Mouse (Mus musculus) bone marrow macrophage, adult 2 months (primary cell): ENCODE measurements around the gene Foxa1. TPM values are rescaled to one million over a fixed set of nuclear protein-coding genes. Genes with fewer than 3 reads are reported as not detected.

Experiments
- H3K27ac ChIP-seq: 2 replicates; pipeline ENCODE4 v1.5.1; 2012; ENCODE audit warnings: low read depth, low read length; ENCODE audit not compliant: insufficient read depth
- H3K4me1 ChIP-seq: 2 replicates; pipeline ENCODE4 v1.6.1; 2012; ENCODE audit warnings: low read length; ENCODE audit not compliant: control insufficient read depth, insufficient read depth
- H3K4me3 ChIP-seq: 2 replicates; pipeline ENCODE4 v1.5.1; 2012; ENCODE audit warnings: mild to moderate bottlenecking, low read length, moderate library complexity; ENCODE audit not compliant: insufficient read depth
- CTCF ChIP-seq: IDR thresholded peaks from 2 replicates; pipeline ENCODE4 v1.5.1; 2012; ENCODE audit warnings: low read depth, mild to moderate bottlenecking, low read length, moderate library complexity
- POLR2A ChIP-seq: IDR thresholded peaks from 2 replicates; pipeline ENCODE4 v1.6.1; 2012; ENCODE audit warnings: mild to moderate bottlenecking, low read depth, low read length, borderline replicate concordance
- polyA plus RNA-seq: library from polyadenylated mRNA; stranded (reverse); fragments of >200 nt; gene quantifications from 2 replicates; pipeline ENCODE4 v1.2.4, GENCODE M21; 2012; ENCODE audit not compliant: missing spikeins, insufficient read depth, insufficient read length

The Foxa1 gene
- polyA plus RNA-seq, 1 experiment, result not detected

DNA sequence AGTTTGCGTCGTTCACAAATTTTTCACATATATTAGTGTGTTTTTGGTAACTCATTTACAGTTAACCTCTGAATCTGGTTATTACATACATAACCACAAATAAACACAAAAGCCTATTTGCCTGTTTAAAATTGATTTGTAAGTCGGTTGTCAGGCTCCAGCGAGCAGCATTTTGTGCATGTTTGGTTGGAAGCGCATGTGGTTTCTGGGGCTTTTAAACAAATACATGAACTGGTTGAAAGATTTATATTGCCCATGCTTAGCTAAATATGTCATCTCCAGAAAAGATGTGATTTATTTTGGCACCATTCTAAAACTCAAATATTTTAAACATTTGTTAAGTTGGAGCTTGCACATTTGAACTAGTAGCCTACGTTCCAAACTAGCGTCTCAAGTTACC is 46.5 kb downstream of the Foxa1 start:
- TF ChIP-seq CTCF (no peak), POLR2A (no peak)
- no peak overlapping the region for H3K4me3 ChIP-seq
- no peaks in the 10 kb centered on the region for H3K4me1 ChIP-seq
- H3K27ac ChIP-seq, result no peak overlapping the region

DNA sequence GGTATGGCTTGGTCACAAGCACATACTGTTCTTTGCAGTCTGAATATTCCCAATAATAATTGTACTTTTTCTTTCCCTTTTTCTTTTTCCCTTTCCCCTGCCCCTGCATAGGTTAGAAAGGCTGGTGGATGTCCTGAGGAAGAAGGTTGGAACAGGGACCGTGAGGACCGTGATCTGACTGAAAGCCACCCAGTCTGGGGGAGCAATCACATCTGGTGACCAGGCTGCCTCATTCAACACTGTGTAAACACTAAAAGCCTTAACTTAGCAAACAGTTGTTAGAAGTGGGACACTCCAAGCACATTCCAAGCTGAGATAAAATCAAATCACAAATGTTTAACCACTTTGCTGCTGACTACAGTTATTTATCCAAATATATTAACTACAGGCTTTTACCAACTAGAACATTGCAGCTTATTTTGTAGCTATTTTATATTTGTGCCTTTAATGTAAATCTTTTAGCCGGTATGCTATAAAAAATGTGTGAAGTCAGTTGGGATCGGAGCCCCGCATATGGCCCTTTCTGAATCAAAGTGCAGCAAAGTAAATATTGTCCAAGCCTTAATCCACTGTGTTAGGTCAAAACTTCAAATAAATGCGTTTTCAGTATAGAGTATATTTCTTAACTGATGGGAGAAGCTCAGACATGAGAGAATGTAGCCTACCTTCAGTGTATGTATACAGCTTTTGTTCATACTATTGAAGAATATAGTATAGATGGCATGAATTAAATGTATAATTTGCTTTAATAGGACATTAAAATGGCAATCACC is 50.2 kb downstream of the Foxa1 start:
- Histone ChIP-seq H3K4me1 (no peaks in the 10 kb centered on the region), H3K27ac (no peak overlapping the region), H3K4me3 (no peak overlapping the region)
- no peak for TF ChIP-seq POLR2A
- no peak for TF ChIP-seq CTCF

Other genes starting within 250 kb of the Foxa1 start
- gene Ttc6, start 17.2 kb upstream of the Foxa1 start, polyA plus RNA-seq, result not detected in 2 replicates